Mouse (Mus musculus): Measurements from ENCODE around the gene Zbtb41.
A peak's percentile ranks its signal among the peaks of the same experiment; 100 is the strongest.
"Not testable (repeated sequence)": the region's sequence is repeated elsewhere in the genome, so short reads cannot be mapped to it uniquely, and the experiment has no call there.

Gene Zbtb41

GRCm38 (mm10) chr1:139421875-139422791 lies at the start of gene Zbtb41:
Zbtb41 (plus strand) TSS chr1:139422288.
- DNase-seq (ENCODE audit: low spot score) = peak; percentile 88

GRCm38 (mm10) chr1:139375900-139376299 lies 46.2 kb upstream of the Zbtb41 start:
- DNase-seq (ENCODE audit: low spot score) = no peak

DNA sequence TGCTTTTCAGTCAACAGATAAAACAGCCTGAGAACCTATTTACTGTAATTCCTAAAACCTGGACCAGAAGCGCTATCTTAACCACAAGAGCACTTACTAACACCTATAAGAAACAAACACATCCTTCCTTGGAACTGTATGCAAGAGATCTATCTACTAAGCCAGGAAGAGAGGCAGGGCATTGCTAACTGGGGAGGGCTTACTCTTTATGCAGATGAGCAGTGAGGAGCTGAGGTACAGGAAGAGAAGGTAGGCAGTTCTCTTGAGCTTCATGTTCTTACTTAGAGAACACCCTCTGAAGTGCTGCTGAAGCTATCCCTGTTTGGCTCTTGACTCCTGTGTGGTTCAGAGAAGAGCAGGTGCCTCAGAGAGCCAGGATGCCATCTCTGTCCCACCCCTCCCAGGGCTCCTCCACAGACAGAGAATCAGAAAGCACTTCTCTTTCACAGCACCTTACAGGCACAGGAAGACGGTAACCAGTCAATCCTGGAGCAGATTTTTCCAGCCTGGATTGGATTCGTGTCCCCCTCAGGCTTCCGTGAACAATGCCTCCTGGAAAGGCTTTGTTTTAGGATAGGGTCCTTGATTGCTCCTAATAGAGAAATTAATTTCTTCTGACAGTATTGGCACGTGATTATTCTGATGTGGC lies 45.3 kb upstream of the Zbtb41 start, which contains the start of gene Crb1:
TSS of gene Crb1 (minus strand) at position 463 of the 649 bp plus-strand sequence.
- no peak for DNase-seq (ENCODE audit: low spot score)

- DNase-seq (ENCODE audit: low spot score) = no peak
These were observed 43.0 kb upstream of the Zbtb41 start for GRCm38 (mm10) chr1:139378861-139379620.

GRCm38 (mm10) chr1:139379621-139379984 lies 42.5 kb upstream of the Zbtb41 start:
- DNase-seq (ENCODE audit: low spot score) = no peak

DNA sequence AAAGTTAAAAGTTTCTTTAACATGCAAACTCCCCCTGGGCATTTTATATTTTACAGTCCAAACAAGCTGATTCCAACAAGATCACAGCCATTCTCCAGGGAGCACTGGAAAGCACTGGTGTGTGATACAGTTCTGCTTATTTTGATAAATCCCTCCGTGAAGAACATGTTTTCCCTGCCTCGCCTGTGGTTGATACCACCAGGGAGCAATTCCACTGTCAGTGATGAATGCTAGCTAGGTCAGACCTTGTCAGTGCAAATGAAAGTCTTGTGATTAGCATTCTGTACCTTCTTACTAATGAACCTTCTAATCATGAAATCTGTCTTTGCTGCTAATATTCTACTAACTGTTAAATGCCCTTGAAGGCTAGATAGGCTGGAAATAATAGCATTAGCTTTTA lies 30.3 kb upstream of the Zbtb41 start:
- no peak for DNase-seq (ENCODE audit: low spot score)

DNA sequence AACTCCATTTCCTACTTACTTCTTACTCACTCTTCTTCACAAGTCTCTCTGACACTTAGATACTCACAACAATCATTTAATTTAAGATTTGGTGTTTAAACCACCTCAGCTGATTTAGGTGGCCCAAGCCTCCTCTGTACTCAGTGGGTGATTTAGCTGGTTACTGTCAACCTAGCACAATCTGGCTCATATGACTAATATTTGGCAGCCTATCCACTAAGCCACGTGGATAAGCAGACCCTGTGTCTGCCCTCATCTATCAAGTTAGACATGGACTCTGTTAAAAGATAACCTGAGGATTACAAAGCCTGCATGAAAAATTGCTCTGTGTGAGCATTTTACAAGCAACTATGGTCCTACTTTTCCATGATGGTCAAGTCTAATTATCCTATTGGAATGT lies 25.5 kb upstream of the Zbtb41 start:
- DNase-seq (ENCODE audit: low spot score) = no peak

GRCm38 (mm10) chr1:139405766-139406165 lies 16.3 kb upstream of the Zbtb41 start:
- DNase-seq (ENCODE audit: low spot score) = no peak

GRCm38 (mm10) chr1:139407701-139408100 lies 14.4 kb upstream of the Zbtb41 start:
- no peak for DNase-seq (ENCODE audit: low spot score)

- DNase-seq (ENCODE audit: low spot score) = not testable (repeated sequence)
These were observed 9.7 kb upstream of the Zbtb41 start for GRCm38 (mm10) chr1:139412365-139412764.

DNA sequence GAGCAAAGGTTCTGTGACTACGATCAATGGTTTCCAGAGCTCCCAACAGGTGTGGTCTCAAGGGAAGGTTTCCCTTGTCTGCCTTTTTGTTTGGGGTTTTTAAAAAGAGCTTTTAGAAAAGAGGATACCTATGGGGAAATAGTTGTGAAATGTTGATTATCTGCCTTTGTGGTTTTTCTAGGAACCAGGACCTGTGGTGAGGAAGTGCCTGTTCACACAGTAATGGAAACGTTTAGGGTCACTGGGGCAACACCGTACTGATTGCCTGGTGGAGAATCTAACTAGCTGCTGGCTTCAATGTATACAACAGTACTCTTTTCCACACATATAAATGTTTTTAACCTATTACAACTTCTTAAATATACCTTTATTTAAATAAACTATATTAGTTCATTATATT lies 8.6 kb upstream of the Zbtb41 start:
- DNase-seq (ENCODE audit: low spot score) = no peak

DNA sequence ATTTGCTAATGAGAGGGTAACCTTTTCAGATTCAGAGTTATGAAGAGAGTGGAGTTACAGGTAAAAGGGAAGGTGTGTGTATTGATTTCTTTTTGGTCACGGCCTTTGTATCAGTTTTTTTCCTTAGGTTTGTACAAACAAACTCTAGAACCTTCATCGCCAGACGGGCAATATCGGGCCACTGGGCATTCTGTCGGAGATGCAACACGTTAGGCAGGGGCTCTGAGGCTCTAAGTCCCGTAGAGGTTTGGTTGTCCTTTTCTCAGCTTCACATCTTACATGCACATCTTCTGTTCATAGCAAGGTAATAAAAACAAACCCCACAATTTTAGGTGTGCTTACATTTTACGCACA lies 590 bp upstream of the Zbtb41 start:
- peak; percentile 10 for DNase-seq (ENCODE audit: low spot score)

DNA sequence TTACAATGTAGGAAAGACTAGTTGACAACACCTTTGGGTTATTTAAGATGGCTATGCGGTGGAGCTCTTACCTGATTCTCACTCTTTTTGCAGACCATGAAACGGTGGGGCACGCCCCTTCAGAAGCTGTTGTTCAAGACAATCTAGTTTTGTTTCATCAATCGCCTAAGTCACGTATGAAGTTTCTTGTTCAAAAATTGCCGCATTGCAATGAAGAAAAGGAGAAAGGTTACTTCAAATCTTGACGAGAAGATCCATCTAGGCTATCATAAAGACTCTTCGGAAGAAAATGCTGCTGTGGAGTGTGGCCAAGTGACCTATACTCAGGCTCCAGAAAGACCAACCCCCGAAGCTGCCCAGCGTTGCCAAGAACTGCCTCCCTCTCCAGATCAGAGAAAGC lies 853 bp downstream of the Zbtb41 start:
- DNase-seq (ENCODE audit: low spot score) = peak; percentile 7

GRCm38 (mm10) chr1:139423931-139424330 lies 1.8 kb downstream of the Zbtb41 start:
- no peak for DNase-seq (ENCODE audit: low spot score)

DNA sequence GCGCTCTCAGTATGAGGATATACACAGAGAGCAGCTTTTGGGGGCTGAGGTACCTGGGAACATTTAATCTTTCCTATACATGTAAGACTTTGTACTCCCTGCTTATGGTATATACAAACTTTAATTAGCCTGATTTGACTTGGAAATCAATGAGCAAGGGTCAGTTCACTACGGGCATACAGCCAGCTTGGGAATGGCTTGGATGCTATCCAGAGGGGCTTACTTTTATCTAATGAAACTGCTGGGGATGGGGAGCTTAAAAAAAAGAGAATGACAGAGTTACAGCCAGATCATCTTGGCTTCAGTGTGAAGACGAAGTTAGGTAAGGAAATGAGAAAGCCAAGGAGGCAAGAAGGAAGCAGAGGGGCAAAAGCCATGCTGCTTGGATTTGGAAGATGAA lies 2.9 kb downstream of the Zbtb41 start:
- DNase-seq (ENCODE audit: low spot score) = no peak

- DNase-seq (ENCODE audit: low spot score) = no peak
These were observed 16.3 kb downstream of the Zbtb41 start for GRCm38 (mm10) chr1:139438373-139438772.

DNA sequence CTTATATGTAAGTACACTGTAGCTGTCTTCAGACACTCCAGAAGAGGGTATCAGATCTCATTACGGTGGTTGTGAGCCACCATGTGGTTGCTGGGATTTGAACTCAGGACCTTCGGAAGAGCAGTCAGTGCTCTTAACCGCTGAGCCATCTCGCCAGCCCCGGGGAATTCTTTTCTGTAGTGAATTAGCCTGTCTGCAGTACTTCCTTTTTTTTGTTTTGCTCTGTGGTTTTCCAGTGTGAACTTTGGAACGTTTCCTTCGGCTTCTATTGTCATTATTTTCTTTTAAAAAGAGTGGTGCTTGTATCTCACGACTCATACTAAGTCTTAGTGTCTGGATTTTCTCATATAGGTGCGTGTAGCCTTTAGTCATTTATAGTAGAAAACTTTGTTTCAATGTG lies 21.0 kb downstream of the Zbtb41 start:
- DNase-seq (ENCODE audit: low spot score) = not testable (repeated sequence)

DNA sequence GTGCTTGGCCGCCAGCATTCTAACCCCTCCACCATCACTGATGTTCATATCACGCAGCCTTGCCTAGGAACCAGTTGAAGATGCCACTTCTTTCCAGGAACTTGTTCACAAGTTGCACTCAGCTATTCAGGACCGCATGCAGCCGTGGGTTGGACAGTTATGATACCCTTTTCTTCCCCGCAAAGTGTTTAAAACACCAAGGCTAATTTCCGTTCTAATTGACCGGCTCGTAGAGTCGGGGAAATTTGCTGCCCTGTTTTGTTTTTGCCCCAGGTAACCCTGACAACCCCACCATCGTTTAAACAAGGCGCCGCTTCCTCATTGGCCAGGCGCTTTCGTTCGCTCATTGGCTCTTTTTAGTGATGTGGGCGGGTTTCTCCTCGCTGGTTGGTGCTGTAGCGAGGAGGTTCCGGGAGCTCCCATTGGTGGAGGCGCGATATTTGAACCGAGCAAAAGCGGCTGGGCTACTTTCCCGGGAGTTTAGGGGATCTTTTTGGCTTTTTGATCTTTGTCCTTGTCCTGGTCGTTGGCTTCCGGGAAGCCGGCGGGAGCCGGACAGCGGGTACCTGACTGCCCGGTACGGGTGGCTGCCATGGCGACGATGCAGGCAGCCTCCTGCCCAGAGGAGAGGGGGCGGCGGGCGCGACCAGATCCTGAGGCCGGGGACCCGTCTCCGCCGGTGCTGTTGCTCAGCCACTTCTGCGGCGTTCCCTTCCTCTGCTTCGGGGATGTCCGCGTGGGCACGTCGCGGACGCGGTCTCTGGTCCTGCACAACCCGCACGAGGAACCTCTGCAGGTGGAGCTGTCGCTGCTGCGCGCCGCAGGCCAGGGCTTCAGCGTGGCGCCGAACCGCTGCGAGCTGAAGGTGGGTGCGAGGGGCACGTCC lies 32.5 kb downstream of the Zbtb41 start, which contains the start of gene Aspm:
TSS of gene Aspm (plus strand) at position 433 of the 886 bp plus-strand sequence.
- peak; percentile 94 for DNase-seq (ENCODE audit: low spot score)

- peak; percentile 26 for DNase-seq (ENCODE audit: low spot score)
These were observed 33.3 kb downstream of the Zbtb41 start for GRCm38 (mm10) chr1:139455226-139455869.

DNA sequence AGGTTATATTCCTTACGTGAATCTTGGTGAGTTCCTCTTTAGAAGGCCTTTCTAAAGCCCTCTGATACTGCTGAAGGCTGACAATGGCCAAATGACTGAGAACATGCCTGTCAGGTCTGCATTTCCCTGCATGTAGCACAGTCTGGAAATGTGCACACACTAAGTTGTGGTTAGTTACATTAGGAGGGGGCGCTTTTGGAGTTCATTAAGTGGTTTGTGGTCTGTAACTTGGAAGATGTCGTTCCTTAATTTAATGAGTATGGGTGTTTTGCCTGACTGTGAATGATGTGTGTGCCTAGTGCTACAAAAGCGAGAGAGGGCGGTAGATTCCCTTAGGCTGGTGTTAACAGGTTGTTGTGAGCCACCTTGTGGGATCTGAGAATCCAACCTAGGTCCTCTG lies 38.7 kb downstream of the Zbtb41 start:
- no peak for DNase-seq (ENCODE audit: low spot score)

DNA sequence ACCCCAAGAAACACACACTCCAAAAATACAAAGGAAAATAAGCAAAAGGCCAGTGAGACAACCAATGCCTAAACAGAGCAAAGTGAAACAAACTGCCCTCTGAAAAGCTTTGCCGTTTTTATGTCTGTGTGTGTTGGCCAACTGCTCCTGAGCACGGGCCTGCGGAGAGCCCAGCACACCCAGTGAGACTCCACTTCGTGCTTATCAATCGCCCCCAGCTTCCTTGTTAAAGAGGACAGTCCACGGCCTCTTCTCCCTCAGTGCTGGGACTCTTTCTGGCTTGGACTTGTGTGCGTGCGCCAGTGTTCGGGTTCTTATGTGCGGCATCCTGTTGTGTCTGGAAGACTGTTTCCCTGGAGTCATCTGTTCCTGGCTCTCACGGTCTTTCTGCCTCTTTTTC lies 43.8 kb downstream of the Zbtb41 start:
- no peak for DNase-seq (ENCODE audit: low spot score)

Data from testis, postnatal 14 days (tissue).